Mouse (Mus musculus) bone marrow, adult 2 months (tissue): ENCODE measurements around the gene Cib1. TPM values are rescaled to one million over a fixed set of nuclear protein-coding genes. Genes with fewer than 3 reads are reported as not detected.

Experiments used
- H3K27ac ChIP-seq: fragments of 200-500 bp; 2 replicates; pipeline ENCODE4 v1.5.1; 2012; ENCODE audit warnings: low read depth, mild to moderate bottlenecking, control low read depth, inconsistent platforms, low read length; ENCODE audit not compliant: control insufficient read depth, poor library complexity, insufficient read depth
- H3K4me1 ChIP-seq: fragments of 200-500 bp; 2 replicates; pipeline ENCODE4 v1.6.1; 2011; ENCODE audit warnings: low read length; ENCODE audit not compliant: control insufficient read depth, insufficient read depth
- H3K4me3 ChIP-seq: fragments of 200-500 bp; replicated peaks from 2 replicates; pipeline ENCODE3; 2011; ENCODE audit warnings: mild to moderate bottlenecking, low read depth, low read length, control low read depth; ENCODE audit not compliant: control insufficient read depth
- CTCF ChIP-seq: fragments of 200-500 bp; IDR thresholded peaks from 2 replicates; pipeline ENCODE4 v1.5.1; 2011; ENCODE audit warnings: low read length, control low read depth; ENCODE audit not compliant: control insufficient read depth, insufficient read depth
- POLR2A ChIP-seq: fragments of 200-500 bp; IDR thresholded peaks from 2 replicates; pipeline ENCODE4 v1.6.1; 2011; ENCODE audit warnings: low read depth, mild to moderate bottlenecking, control low read depth, low read length, borderline replicate concordance; ENCODE audit not compliant: control insufficient read depth
- WGBS: fragments of 180-500 bp; shearing (Covaris S2); methylation state at CpG from one replicate; pipeline ENCODE4 v1.1.7; 2018; 5-methylcytosine and 5-hydroxymethylcytosine counted together
- polyA plus RNA-seq: library from polyadenylated mRNA; stranded (reverse); fragments of >200 nt; gene quantifications from 2 replicates; pipeline ENCODE4 v1.2.4, GENCODE M21; 2011; ENCODE audit warnings: low replicate concordance; ENCODE audit not compliant: missing spikeins, insufficient read depth, insufficient read length

Gene Cib1
- polyA plus RNA-seq, 1 experiment = 82.5 TPM

DNA sequence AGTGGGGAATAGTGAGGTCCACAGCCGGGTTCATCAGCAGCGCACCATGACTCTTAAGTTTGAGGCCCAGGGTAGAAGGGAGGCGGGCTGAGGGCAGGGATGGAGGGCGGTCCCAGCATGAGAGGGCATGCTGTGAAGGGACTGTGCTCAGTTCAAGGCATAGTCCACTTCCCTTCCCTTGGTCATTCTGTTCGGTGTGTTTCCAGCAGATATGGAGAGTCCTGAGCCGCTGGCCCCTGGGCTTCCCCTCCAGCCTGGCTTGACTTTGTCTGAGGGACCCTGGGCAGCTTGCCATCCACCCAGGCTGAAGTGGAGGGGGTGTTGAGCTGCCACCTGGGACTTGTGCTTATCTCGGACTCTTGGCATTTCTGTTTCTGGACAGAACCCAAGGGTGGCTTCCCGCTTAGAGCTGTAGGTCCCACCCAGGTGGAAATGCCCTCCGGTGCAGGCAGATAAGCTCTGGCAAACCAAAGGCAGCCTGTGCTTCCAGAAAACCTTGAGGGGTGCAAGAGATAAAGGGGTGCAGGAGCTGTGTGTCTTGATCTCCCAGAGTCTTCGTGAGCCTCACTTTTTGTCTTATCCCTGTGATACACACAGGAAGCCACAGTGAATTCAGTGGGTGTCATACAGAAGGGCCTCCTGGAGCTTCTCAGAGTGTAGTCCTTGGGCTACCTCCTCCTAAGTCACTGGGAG, 23.7 kb downstream of the Cib1 start:
- peak overlapping the region; percentile 91 for H3K27ac ChIP-seq

DNA sequence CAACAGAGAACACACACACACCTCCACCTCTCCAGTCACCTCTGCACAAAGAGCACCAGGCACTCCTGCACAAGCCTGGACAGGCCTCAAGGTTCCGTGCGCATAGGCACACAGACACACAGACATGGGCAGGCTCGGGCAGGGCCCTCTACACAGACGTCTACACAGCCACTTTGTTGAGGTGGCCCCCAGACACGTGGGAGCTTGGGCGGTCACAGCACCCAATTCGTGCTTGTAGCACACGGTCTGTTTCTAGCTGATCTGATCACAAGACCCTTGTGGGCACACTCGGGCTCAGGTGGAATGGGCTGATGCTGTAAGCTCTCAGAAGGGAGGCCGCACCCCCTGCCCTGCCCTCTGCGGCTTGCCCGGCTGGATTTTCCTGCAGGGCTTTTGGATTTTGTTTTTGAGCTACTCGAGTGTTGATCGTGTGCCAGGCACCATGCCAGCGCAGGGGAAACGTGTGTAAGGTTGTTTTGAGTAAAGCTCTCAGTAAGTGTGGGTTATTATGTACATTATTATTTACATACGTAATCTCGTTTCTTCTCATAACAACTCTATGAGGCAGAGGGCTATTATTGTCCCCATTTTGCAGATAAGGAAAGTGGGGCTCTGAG, 24.5 kb downstream of the Cib1 start:
- Histone ChIP-seq H3K4me1 (peaks cover 39% of the 10 kb centered on the region), H3K27ac (peak overlapping the region; percentile 91), H3K4me3 (no peak overlapping the region)
- TF ChIP-seq CTCF (no peak), POLR2A (no peak)
- WGBS = 46% methylated on average over 18 of the region's 18 CpGs

More for the DNA sequence above, 23.7 kb downstream of the Cib1 start:
- peaks cover 34% of the 10 kb centered on the region for H3K4me1 ChIP-seq
- H3K4me3 ChIP-seq = no peak overlapping the region
- 8% methylated on average over 10 of the region's 10 CpGs for WGBS
- TF ChIP-seq CTCF (no peak), POLR2A (peak; percentile 70)

DNA sequence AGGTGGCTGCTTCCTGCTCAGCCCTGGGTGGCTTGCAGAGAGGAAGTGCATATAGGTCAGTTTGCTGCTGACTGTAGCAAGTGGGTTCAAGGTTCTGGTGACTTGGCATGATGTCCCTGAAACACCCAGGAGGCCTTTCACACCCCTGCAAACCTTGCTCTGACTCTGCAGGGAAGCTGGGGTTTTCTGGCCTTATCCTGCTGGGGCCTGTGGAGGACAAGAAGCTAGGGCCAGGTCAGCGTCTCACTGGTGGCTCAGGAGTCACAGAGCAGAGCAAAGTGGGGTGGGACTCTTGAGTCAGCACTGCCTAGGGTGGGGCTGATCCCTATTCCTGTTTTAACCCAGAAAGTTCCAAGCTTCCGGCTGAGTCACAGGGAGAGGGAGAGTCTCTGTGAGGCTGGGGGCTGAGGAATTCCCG, 25.3 kb downstream of the Cib1 start:
- TF ChIP-seq POLR2A (no peak), CTCF (no peak)
- Histone ChIP-seq H3K27ac (peak overlapping the region; percentile 91), H3K4me1 (peaks cover 43% of the 10 kb centered on the region), H3K4me3 (no peak overlapping the region)
- 44% methylated on average over 3 of the region's 3 CpGs for whole genome bisulfite sequencing

DNA sequence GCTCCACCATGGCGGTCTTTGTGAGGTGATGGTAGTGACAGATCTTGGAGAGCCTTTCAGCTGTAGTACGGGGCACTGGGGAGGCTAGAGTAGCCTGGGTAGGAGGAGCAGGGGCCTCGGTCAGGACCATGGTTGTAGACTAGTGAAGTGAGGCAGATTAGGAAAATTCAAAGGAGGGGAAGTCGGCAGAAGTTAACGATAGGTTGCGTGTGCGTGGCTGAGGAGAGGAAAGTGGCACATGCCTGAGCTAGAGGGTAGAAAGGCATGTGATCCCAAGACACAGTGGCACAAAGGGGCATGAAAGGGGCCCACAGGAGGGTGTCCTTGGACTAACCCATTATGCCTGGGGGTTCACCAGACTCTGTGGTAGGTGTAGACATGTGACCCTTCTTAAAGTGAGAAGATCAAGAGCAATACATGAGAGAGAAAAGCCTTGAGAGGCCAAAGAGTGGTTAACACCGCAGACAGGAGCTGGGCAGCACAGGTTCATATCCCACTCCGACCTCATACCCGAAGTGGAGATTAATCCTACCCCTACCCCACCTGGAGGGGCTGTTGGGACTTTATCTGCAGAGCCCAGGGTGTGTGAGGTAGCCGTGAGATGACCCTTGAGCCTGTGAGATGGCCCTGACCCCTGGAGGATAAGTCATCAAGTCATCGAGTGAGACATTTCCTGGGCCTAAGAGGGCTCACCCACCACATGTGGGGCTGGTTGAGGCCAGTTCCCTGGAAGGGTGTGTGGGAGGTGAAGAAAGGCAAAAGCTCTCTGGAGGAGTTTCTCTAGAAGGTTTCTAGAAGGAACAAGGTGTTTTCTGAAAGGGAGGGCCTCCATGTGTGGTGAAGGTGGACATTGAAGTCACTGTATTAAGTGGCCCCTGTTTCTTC, 26.7 kb downstream of the Cib1 start:
- no peak for TF ChIP-seq POLR2A
- no peak for TF ChIP-seq CTCF

DNA sequence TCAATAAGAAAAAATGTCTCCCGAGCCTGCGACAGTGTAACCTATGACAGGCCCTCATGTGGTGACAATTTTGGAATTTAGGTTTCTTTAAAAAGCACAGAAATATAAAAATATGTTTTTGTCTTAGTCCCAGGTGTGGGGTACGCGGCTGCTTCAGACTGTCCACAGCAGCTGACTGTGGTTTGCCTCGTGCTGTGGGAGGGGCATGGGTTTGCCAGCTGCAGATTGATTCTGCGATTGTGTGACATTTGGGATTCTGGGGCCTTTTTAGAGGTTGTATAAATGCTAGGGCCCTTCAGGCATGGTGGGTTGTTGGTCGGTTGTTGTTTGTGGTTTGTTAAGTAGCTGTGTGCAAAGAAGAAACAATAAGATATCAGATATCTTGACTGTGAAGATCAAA, 27.7 kb downstream of the Cib1 start:
- H3K4me3 ChIP-seq = no peak overlapping the region
- WGBS = 37% methylated on average over 7 of the region's 7 CpGs
- peaks cover 51% of the 10 kb centered on the region for H3K4me1 ChIP-seq
- TF ChIP-seq POLR2A (no peak), CTCF (no peak)
- H3K27ac ChIP-seq = no peak overlapping the region; the same call in 1 of the 2 replicates

More for the DNA sequence above, 26.7 kb downstream of the Cib1 start:
- 60% methylated on average over 12 of the region's 12 CpGs for WGBS
- no peak overlapping the region for H3K4me3 ChIP-seq
- H3K4me1 ChIP-seq = peaks cover 49% of the 10 kb centered on the region
- peak overlapping the region; percentile 50 for H3K27ac ChIP-seq

DNA sequence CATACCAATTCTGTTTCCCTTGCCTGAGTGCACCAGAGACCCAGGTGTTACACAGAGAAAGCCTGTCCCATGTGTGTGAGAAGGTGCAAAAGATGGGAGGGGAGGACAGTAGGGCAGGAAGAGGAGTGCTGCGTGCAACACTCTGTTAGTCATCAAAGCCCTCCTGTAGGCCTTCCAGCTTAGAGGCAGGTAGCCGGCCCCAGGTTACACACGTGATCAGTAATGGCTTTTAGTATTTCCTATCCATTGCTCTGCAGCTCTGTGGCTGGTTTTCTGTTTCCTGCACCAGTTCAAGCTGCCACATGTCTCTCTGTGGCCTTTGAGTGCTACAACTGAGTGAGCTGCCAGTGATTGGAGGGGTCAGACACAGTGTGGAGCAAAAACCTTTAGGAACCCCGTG, 28.3 kb downstream of the Cib1 start:
- TF ChIP-seq POLR2A (no peak), CTCF (no peak)
- no peak overlapping the region for H3K4me3 ChIP-seq
- H3K4me1 ChIP-seq = peaks cover 51% of the 10 kb centered on the region
- WGBS = 39% methylated on average over 4 of the region's 4 CpGs
- peak overlapping the region; percentile 11; the same call in 1 of the 2 replicates for H3K27ac ChIP-seq

DNA sequence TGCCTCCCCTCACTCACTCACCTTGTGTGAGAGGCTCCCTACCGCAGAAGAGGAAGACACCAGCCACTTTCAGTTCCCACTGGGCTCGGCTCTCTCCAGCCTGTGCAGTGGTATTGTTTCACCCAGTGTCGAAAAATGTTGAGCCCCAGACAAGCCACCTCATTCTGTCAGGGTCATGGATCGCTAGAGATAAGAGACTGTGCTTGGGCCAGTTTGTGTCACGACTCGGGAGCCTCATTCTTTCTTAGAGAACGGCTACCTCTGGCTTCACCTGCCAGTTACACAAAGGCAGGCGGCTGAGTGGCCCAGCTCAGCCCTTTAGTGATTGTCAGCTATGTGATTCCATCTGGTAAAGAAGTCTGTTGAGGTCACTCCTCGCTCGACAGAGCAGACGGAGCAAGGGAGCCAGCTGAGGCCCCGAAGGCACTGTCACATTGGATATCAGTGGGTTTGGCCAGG, 28.9 kb downstream of the Cib1 start:
- WGBS = 19% methylated on average over 12 of the region's 12 CpGs
- Histone ChIP-seq H3K27ac (peak overlapping the region; percentile 53), H3K4me3 (no peak overlapping the region), H3K4me1 (peaks cover 49% of the 10 kb centered on the region)
- no peak for TF ChIP-seq CTCF
- no peak for TF ChIP-seq POLR2A

DNA sequence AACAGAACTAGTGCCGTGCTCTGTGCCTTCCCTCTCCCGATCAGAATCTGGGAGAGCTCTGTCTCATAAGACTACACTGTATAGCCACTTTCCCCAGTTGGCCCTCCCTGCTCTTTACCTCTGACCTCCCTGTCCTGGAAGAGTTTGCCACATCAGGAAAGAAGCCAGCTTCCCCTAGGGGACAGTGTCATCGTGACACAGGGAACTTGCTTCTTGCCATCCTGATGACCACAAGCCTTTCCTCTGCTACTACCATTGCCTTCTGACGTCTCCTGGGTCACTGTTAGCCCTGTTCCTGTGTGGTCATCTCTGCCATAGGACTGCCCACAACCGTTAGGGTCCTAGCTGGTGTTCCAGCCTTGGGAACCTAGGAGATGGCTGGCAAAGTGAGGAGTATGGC, 29.7 kb downstream of the Cib1 start:
- Histone ChIP-seq H3K27ac (peak overlapping the region; percentile 53), H3K4me1 (peaks cover 45% of the 10 kb centered on the region), H3K4me3 (peak overlapping the region; percentile 6)
- no peak; the same call in 1 of the 2 replicates for TF ChIP-seq CTCF
- no peak for TF ChIP-seq POLR2A
- WGBS = 41% methylated on average over 5 of the region's 5 CpGs
